Mouse (Mus musculus) cerebellum, adult 2 months (tissue): ENCODE results near the gene Rock2. TPM values are rescaled to one million over a fixed set of nuclear protein-coding genes. Genes with fewer than 3 reads are reported as not detected.

ENCODE experiments used
- DNase-seq, 2 experiments: peaks; one replicate each; pipeline ENCODE4 v3.0.0; 2021
- H3K27ac ChIP-seq: fragments of 200-500 bp; 2 replicates; pipeline ENCODE4 v1.5.1; 2012; ENCODE audit warnings: low read length, control low read depth, inconsistent platforms; ENCODE audit not compliant: insufficient read depth
- H3K27me3 ChIP-seq: fragments of 200-500 bp; 2 replicates; pipeline ENCODE4 v1.6.1; 2012; ENCODE audit warnings: inconsistent platforms, mild to moderate bottlenecking, low read length, moderate library complexity; ENCODE audit not compliant: control insufficient read depth, insufficient read depth
- H3K4me1 ChIP-seq: fragments of 200-500 bp; 2 replicates; pipeline ENCODE4 v1.6.1; 2011; ENCODE audit warnings: low read length; ENCODE audit not compliant: control insufficient read depth, insufficient read depth
- H3K4me3 ChIP-seq: fragments of 200-500 bp; replicated peaks from 2 replicates; pipeline ENCODE3; 2011; ENCODE audit warnings: mild to moderate bottlenecking, low read depth, low read length, control low read depth; ENCODE audit not compliant: insufficient read depth
- CTCF ChIP-seq: fragments of 200-500 bp; IDR thresholded peaks from 2 replicates; pipeline ENCODE4 v1.5.1; 2011; ENCODE audit warnings: low read depth, mild to moderate bottlenecking, control low read depth, low read length, moderate library complexity, borderline replicate concordance; ENCODE audit not compliant: insufficient read depth
- POLR2A ChIP-seq: fragments of 200-500 bp; IDR thresholded peaks from 2 replicates; pipeline ENCODE4 v1.6.1; 2011; ENCODE audit warnings: low read length, control low read depth, borderline replicate concordance; ENCODE audit not compliant: insufficient read depth
- WGBS: fragments of 180-500 bp; shearing (Covaris S2); methylation state at CpG from one replicate; pipeline ENCODE4 v1.1.7; 2018; 5-methylcytosine and 5-hydroxymethylcytosine counted together
- polyA plus RNA-seq: library from polyadenylated mRNA; depleted of rRNA; stranded (reverse); fragments of >200 nt; gene quantifications from 2 replicates; pipeline ENCODE4 v1.2.3, GENCODE M21; 2012

Gene Rock2
- polyA plus RNA-seq, 1 experiment, result 37.5 TPM

DNA sequence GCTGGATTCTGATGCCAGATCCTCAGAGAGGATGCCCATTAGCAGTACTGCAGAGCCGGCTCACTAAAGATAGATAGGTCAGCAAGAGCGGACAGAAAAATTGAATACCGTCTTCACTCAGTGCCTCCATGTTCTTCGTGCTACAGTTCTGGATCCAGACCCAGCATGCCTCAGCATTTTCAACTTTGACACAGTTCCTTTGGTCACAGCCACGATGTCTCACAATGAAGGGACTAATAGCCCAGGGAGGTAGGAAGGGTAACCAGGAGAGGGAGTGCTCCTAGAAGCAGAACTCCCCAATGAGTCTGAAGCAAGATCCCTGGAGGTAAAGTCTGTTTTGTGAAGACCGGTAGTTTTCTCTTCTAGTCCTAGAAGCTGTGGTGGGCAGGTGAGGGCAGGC is 26.1 kb upstream of the Rock2 start:
- no peak overlapping the region for H3K27ac ChIP-seq
- 90% methylated on average over 6 of the region's 6 CpGs for WGBS
- H3K4me1 ChIP-seq, result peaks cover 14% of the 10 kb centered on the region
- no peaks in the 10 kb centered on the region for H3K27me3 ChIP-seq
- no peak for DNase-seq
- no peak overlapping the region for H3K4me3 ChIP-seq
- no peak for TF ChIP-seq CTCF

DNA sequence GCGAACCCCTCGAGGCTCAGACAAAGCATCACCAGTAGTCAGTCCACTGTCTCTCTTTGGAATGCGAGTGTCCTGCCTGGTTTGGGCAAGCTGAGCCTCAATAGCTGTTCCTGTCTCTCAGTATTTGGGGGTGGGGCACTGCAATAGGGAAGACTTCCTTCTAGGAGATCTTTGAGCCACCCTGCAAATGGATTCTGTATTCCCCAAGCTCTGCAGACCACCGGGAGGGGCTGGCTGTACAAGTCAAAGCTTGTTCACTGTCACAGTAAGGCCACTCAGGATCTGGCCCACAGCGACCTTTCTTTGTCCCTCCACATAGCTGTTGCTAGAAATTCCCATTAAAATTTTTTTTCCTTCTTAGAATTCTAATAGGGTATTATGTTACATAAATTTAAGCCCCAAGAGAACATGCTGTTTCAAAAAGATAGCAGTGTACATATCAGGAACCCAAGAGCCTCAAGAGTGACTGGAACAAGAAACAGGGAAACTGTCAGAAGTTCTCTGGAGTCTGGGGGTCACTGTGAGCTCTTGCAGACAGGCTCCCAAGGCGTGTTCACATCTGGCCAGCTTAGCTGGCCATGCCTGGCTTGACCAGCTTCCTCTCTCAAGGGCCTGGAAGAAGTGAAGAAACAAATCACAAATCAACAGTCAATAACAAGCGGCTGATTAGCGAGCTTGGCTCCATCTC is 25.5 kb upstream of the Rock2 start:
- WGBS, result 90% methylated on average over 8 of the region's 8 CpGs
- Histone ChIP-seq H3K27me3 (no peaks in the 10 kb centered on the region), H3K4me1 (peaks cover 18% of the 10 kb centered on the region), H3K27ac (no peak overlapping the region), H3K4me3 (no peak overlapping the region)
- TF ChIP-seq CTCF (no peak), POLR2A (no peak)
- no peak for DNase-seq

DNA sequence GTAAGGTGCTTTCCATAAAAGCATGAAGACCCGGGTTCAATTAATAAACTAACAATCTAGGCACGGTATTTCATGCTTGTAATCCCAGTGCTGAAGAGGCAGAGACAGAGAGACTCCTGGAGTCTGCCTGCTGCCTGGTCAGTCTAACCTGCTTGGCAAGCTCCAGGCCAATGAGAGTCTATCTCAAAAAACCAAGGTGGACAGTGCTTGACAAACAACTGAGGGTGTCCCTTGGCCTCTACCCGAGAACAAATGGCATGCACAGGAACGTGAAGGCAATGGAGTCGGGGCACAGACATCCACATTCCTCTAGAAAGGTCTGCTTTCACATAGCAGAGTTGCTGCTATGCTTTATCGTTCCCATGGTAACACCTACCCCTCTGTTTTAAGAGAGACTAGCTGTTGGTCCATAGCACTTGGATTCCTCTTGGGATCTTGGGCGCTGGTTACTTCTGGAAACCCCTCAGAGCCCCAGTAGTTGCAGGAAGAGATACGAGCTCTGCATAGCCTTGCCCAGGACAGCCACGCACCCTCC is 24.8 kb upstream of the Rock2 start:
- Histone ChIP-seq H3K4me3 (no peak overlapping the region), H3K4me1 (peaks cover 23% of the 10 kb centered on the region), H3K27ac (peak overlapping the region; percentile 10; the same call in 1 of the 2 replicates), H3K27me3 (no peaks in the 10 kb centered on the region)
- 35% methylated on average over 9 of the region's 9 CpGs for WGBS
- no peak for DNase-seq
- TF ChIP-seq POLR2A, result no peak

DNA sequence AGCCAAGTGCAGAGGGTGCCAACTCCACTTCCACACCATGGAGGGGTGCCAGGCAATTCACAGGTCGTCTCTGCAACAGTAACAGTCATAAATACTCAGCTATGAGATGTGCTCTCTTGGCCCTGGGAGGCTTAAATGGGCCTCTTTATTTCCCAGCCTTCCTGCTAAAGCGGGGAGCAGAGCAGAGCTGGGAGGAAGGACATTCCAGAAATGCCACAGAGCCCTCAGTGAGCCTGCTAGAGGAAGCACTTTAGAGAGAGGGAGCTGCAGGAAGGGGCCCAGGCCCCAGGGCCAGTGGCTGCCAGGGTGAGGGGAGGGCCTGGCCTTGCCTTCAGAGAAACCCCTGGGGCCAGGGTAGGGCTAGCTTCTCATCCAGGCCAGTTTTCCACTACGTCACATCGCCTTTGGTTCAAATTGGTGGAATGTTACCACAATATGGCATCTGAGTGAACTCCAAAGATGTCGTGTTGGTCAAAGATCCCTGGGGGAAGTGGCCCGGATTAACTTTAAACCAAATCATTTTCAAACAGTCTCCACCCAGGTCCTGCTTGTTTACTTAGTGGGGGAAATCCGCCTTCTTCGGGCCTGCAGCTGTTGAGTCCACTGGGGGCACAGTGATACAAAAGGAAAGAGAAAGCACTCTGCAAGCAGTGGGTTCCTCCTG is 24.2 kb upstream of the Rock2 start:
- H3K4me1 ChIP-seq, result peaks cover 23% of the 10 kb centered on the region
- WGBS, result 61% methylated on average over 8 of the region's 8 CpGs
- H3K27me3 ChIP-seq, result no peaks in the 10 kb centered on the region
- H3K4me3 ChIP-seq, result no peak overlapping the region
- DNase-seq, result peak; percentile 75 to 84
- H3K27ac ChIP-seq, result peak overlapping the region; percentile 10; the same call in 1 of the 2 replicates
- TF ChIP-seq CTCF (no peak), POLR2A (no peak)

DNA sequence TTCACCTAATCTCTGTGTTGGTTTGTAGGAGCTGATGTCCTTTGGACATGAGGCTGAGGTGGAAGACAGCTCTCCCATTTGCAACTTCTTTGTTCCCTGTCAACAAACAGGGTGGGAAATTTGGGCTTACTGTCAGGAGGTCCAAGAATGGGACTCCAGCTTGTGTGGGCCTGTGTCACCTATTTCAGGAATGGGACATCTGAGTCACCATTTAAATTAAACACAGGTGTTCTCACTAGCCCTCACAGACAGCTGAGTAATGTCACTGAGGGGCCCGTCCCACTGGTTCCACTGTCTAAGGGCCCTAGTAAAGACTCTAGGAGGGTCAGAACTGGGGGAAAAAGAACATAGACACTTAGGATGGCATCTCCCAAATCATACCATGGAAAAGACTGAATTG is 22.7 kb upstream of the Rock2 start:
- Histone ChIP-seq H3K4me1 (peaks cover 23% of the 10 kb centered on the region), H3K4me3 (no peak overlapping the region), H3K27me3 (no peaks in the 10 kb centered on the region), H3K27ac (no peak overlapping the region)
- 97% methylated on average over 1 of the region's 1 CpGs for WGBS
- DNase-seq, result no peak
- TF ChIP-seq CTCF (no peak), POLR2A (no peak)

DNA sequence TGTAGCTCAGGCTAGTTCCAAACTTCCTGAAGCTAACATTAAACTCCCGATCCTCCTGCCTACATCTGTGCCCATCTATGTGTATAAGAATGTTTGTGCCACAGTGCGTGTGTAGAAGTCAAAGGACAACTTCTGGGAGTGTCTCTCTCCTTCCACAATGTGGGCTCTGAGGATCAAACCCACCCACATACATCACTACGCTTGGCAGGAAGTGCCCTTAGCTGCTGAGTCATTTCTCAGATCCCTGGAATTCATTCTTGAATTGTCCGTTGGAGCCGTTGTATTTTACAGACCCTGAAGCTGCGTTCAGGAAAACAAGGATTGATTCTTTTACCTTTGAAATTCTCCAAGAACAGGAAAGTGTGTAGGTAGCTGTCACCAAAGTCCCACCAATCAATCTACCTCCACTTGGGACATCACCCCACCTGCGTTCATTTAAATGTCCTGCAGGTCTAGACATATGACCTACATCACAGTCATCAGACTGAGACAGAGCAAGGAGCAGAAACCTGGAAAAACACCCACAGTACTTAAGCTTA is 21.7 kb upstream of the Rock2 start:
- WGBS, result 65% methylated on average over 7 of the region's 7 CpGs
- peaks cover 23% of the 10 kb centered on the region for H3K4me1 ChIP-seq
- peak overlapping the region; percentile 80 for H3K27ac ChIP-seq

DNA sequence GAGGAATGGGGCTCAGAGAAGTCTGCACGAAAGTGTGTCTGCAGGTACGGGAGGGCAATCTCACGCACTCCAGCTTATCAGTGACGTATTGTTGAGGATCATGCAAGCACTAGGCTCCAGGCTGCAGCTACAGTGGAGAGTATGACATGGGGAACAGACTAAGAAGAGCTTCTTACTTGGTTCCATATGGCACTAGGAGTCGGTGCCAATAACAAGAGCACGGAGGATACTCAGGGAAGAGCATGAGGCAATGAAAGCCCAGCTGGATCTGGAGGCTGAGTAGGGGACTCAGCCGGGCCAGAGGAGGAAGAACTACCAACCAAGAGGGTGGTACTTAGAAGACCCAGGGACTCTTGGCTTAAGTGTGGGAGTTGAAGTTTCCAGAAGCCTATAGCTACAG is 21.1 kb upstream of the Rock2 start:
- no peak for TF ChIP-seq CTCF
- TF ChIP-seq POLR2A, result no peak

More for the DNA sequence above, 21.7 kb upstream of the Rock2 start:
- H3K4me3 ChIP-seq, result no peak overlapping the region
- TF ChIP-seq POLR2A (no peak), CTCF (no peak)
- H3K27me3 ChIP-seq, result no peaks in the 10 kb centered on the region
- no peak for DNase-seq

DNA sequence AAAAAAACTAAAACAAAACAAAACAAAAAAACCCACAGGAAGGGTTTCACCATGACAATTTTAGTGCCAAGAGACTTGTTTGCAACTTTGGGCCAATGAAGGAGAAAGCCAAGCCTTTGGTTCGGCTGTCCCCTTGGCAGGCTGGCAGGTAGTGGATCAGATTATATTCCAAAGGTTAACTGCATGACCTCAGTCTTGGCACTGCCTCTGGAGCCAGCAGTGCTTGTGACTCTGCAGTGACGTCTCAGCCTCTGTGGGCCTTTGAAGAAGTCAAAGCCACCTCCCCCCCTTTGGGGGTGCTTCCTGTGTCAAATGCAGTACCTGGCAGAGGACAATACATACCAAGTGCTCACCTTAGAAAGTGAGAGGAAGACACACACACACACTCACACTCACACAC is 20.6 kb upstream of the Rock2 start:
- peak overlapping the region; percentile 45; the same call in 1 of the 2 replicates for H3K27ac ChIP-seq
- H3K4me3 ChIP-seq, result no peak overlapping the region
- H3K27me3 ChIP-seq, result no peaks in the 10 kb centered on the region
- WGBS, result 10% methylated on average over 2 of the region's 2 CpGs
- TF ChIP-seq CTCF, result no peak
- TF ChIP-seq POLR2A, result no peak
- DNase-seq, result peak; percentile 44 to 63
- H3K4me1 ChIP-seq, result peaks cover 23% of the 10 kb centered on the region

More for the DNA sequence above, 21.1 kb upstream of the Rock2 start:
- Histone ChIP-seq H3K27me3 (no peaks in the 10 kb centered on the region), H3K4me1 (peaks cover 23% of the 10 kb centered on the region), H3K27ac (peak overlapping the region; percentile 80), H3K4me3 (no peak overlapping the region)
- 15% methylated on average over 7 of the region's 7 CpGs for WGBS
- DNase-seq, result peak; percentile 75 to 87
